Mouse (Mus musculus): Measurements from ENCODE around the gene Ccdc88c.
A peak's percentile ranks its signal among the peaks of the same experiment; 100 is the strongest.

The Ccdc88c gene

GRCm38 (mm10) chr12:100997830-100998563, 30.9 kb downstream of the Ccdc88c start:
- DNase-seq (ENCODE audit: low spot score in 2 of 2), result no peak

GRCm38 (mm10) chr12:100996378-100996898, 32.4 kb downstream of the Ccdc88c start:
- DNase-seq (ENCODE audit: low spot score in 2 of 2), result no peak

- DNase-seq (ENCODE audit: low spot score in 2 of 2), result no peak
These were observed 33.1 kb downstream of the Ccdc88c start for GRCm38 (mm10) chr12:100995607-100996377.

- DNase-seq (ENCODE audit: low spot score in 2 of 2), result no peak
These were observed 34.5 kb downstream of the Ccdc88c start for GRCm38 (mm10) chr12:100994140-100995015.

GRCm38 (mm10) chr12:100993146-100993545, 35.7 kb downstream of the Ccdc88c start:
- DNase-seq (ENCODE audit: low spot score in 2 of 2), result no peak

GRCm38 (mm10) chr12:100992505-100992904, 36.4 kb downstream of the Ccdc88c start:
- no peak for DNase-seq (ENCODE audit: low spot score in 2 of 2)

GRCm38 (mm10) chr12:100991119-100991518, 37.7 kb downstream of the Ccdc88c start:
- DNase-seq (ENCODE audit: low spot score in 2 of 2), result no peak

GRCm38 (mm10) chr12:100990291-100990690, 38.6 kb downstream of the Ccdc88c start:
- DNase-seq (ENCODE audit: low spot score in 2 of 2), result no peak

- DNase-seq (ENCODE audit: low spot score in 2 of 2), result no peak
These were observed 39.0 kb downstream of the Ccdc88c start for GRCm38 (mm10) chr12:100989780-100990288.

- peak; percentile 51 to 58 for DNase-seq (ENCODE audit: low spot score in 2 of 2)
These were observed 40.3 kb downstream of the Ccdc88c start for GRCm38 (mm10) chr12:100988324-100989130.

GRCm38 (mm10) chr12:100986423-100986822, 42.4 kb downstream of the Ccdc88c start:
- DNase-seq (ENCODE audit: low spot score in 2 of 2), result peak; percentile 57 to 62

GRCm38 (mm10) chr12:100985793-100986157, 43.1 kb downstream of the Ccdc88c start:
- DNase-seq (ENCODE audit: low spot score in 2 of 2), result no peak

GRCm38 (mm10) chr12:100985050-100985792, 43.6 kb downstream of the Ccdc88c start:
- DNase-seq (ENCODE audit: low spot score in 2 of 2), result no peak

GRCm38 (mm10) chr12:100983565-100983964, 45.3 kb downstream of the Ccdc88c start:
- no peak for DNase-seq (ENCODE audit: low spot score in 2 of 2)

- no peak for DNase-seq (ENCODE audit: low spot score in 2 of 2)
These were observed 46.6 kb downstream of the Ccdc88c start for GRCm38 (mm10) chr12:100982217-100982616.

- no peak for DNase-seq (ENCODE audit: low spot score in 2 of 2)
These were observed 48.3 kb downstream of the Ccdc88c start for GRCm38 (mm10) chr12:100980551-100981008.

GRCm38 (mm10) chr12:100979616-100980015, 49.2 kb downstream of the Ccdc88c start:
- no peak for DNase-seq (ENCODE audit: low spot score in 2 of 2)

GRCm38 (mm10) chr12:100977958-100978725, 50.7 kb downstream of the Ccdc88c start:
- no peak for DNase-seq (ENCODE audit: low spot score in 2 of 2)

GRCm38 (mm10) chr12:100977551-100977950, 51.3 kb downstream of the Ccdc88c start:
- DNase-seq (ENCODE audit: low spot score in 2 of 2), result no peak

Data from frontal cortex, postnatal 10 days (tissue).